Comparison of ENCODE assay signal across 12 mouse cellular contexts in genomic region chrX:77559199-77559881, GRCm38 (mm10). TPM values are rescaled to one million over a fixed set of nuclear protein-coding genes. Genes with fewer than 3 reads are reported as not detected.
DNase-seq lines count a peak whose midpoint lies in the region; ATAC-seq lines count a peak whose summit lies in the region.
"Had no signal": no experiment of that assay in that cellular context is flagged by ENCODE, and none has a peak within 500 bp of the region (broad histone marks: within the 10 kb centered on the region; RNA-seq: fewer than 3 reads in every experiment).

No protein-coding gene starts in this region.

- no peak overlapping the region for H3K4me2 ChIP-seq in embryonic facial prominence, embryonic 14.5 days (ENCODE audit: low read depth, low read length)
- H3K4me2 ChIP-seq: embryonic facial prominence, embryonic 13.5 days; heart, embryonic 15.5 days had no signal

- no peaks in the 10 kb centered on the region for H3K4me1 ChIP-seq in embryonic facial prominence, embryonic 14.5 days (ENCODE audit: control insufficient read depth, insufficient read depth, low read length)
- no peaks in the 10 kb centered on the region for H3K4me1 ChIP-seq in embryonic facial prominence, embryonic 10.5 days
- H3K4me1 ChIP-seq: embryonic facial prominence, embryonic 13.5 days had no signal

- no peaks in the 10 kb centered on the region for H3K36me3 ChIP-seq in embryonic facial prominence, embryonic 14.5 days (ENCODE audit: control insufficient read depth, insufficient read depth, low read length)
- peaks cover 8% of the 10 kb centered on the region for H3K36me3 ChIP-seq in embryonic facial prominence, embryonic 10.5 days (replicated peaks)
- H3K36me3 ChIP-seq: embryonic facial prominence, embryonic 13.5 days; heart, embryonic 15.5 days had no signal

- H3K9me3 ChIP-seq in embryonic facial prominence, embryonic 14.5 days (ENCODE audit: control insufficient read depth, low read length), result 0 out of 2 replicates have a peak, but pooled peaks cover 3% of the 10 kb centered on the region
- H3K9me3 ChIP-seq in embryonic facial prominence, embryonic 10.5 days, result peaks cover 6% of the 10 kb centered on the region; the same call in 1 of the 2 replicates
- H3K9me3 ChIP-seq: embryonic facial prominence, embryonic 13.5 days; heart, embryonic 15.5 days had no signal

- no peak overlapping the region for H3K4me3 ChIP-seq in embryonic facial prominence, embryonic 14.5 days (ENCODE audit: low read depth, low read length)
- no peak overlapping the region for H3K4me3 ChIP-seq in embryonic facial prominence, embryonic 10.5 days
- H3K4me3 ChIP-seq: embryonic facial prominence, embryonic 13.5 days; heart, embryonic 15.5 days had no signal

- peak; percentile 7 for DNase-seq in embryonic facial prominence, embryonic 14.5 days (ENCODE audit: low spot score)
- no peak for DNase-seq in embryonic facial prominence, embryonic 10.5 days (ENCODE audit: low spot score)
- DNase-seq in 3134 (ENCODE audit: extremely low read depth, insufficient read length, low spot score), result peak; percentile 8
- peak; percentile 82 for DNase-seq in cerebellum, adult 9-10 months
- peak; percentile 80 to 83 for DNase-seq in kidney, postnatal 36 days
- no peak for DNase-seq in spleen, postnatal 10 days (ENCODE audit: low spot score in 2 of 2)
- DNase-seq: right cerebral cortex, postnatal 14 days had no signal

- no peak overlapping the region for H3K9ac ChIP-seq in embryonic facial prominence, embryonic 14.5 days (ENCODE audit: low read depth, low read length)
- H3K9ac ChIP-seq: embryonic facial prominence, embryonic 13.5 days; heart, embryonic 15.5 days had no signal

- H3K27ac ChIP-seq in embryonic facial prominence, embryonic 14.5 days (replicated peaks; ENCODE audit: low read depth, low read length), result no peak overlapping the region
- H3K27ac ChIP-seq in embryonic facial prominence, embryonic 10.5 days (replicated peaks), result no peak overlapping the region
- H3K27ac ChIP-seq: embryonic facial prominence, embryonic 13.5 days; heart, embryonic 15.5 days had no signal

- no peak for ATAC-seq in embryonic facial prominence, embryonic 14.5 days (ENCODE audit: low read depth)
- no peak for ATAC-seq in inflammation-experienced regulatory T-cells, adult 6 months
- no peak for ATAC-seq in erythroid progenitor cell, adult 5-6 weeks (replicated peaks; ENCODE audit: low FRiP score, poor library complexity, severe bottlenecking)
- ATAC-seq: midbrain, embryonic 16.5 days had no signal

- H3K27me3 ChIP-seq in embryonic facial prominence, embryonic 14.5 days (replicated peaks; ENCODE audit: control insufficient read depth, insufficient read depth, low read length), result no peaks in the 10 kb centered on the region
- H3K27me3 ChIP-seq in embryonic facial prominence, embryonic 10.5 days (replicated peaks; ENCODE audit: low read depth, poor library complexity, severe bottlenecking), result no peaks in the 10 kb centered on the region
- H3K27me3 ChIP-seq: embryonic facial prominence, embryonic 13.5 days; heart, embryonic 15.5 days had no signal

RNA-seq across cellular contexts. Expression of gene Tbl1x, which starts 48.5 kb away (rescaled TPM):
- 67.5 and 74.1 TPM in 2 replicates for polyA plus RNA-seq in embryonic facial prominence, embryonic 14.5 days (2014; fragmentation: Nextera tagmentation; extraction: Ambion mirVana)
- 74.1 and 74.9 TPM in 2 replicates for polyA plus RNA-seq in embryonic facial prominence, embryonic 10.5 days (2016; fragmentation: Nextera tagmentation; extraction: Ambion mirVana)
- polyA plus RNA-seq in inflammation-experienced regulatory T-cells, adult 6 months (2017; shearing (Covaris generic)), result 10 to 100 TPM; 25.4 to 31.4 (median 27.7) TPM
- total RNA-seq in erythroid progenitor cell, adult 5-6 weeks (2015; ENCODE audit: low replicate concordance), result 17.2 and 20.2 TPM in 2 replicates
- total RNA-seq in erythroid progenitor cell, adult 5-6 weeks (2017; ENCODE audit: low replicate concordance), result 8.3 and 9.4 TPM in 2 replicates

Comparison
In these comparisons a context has a peak if more than half of its experiments do, and no peak if none do; other contexts are left out.
1. DNase-seq: peak in embryonic facial prominence, embryonic 14.5 days (single experiment), 3134 (single experiment), cerebellum, adult 9-10 months (single experiment) and kidney, postnatal 36 days (2 of 2); none in embryonic facial prominence, embryonic 10.5 days (single experiment) and spleen, postnatal 10 days (0 of 2).